Mouse (Mus musculus) testis, adult 2 months (tissue): ENCODE measurements at regions not wholly inside any gene's neighbourhood (a gene's known extent, or its start where the extent isn't known, plus 50 kb on each side); places are given as distances from the start of the nearest gene placed in this dataset.

Experiments used
- CTCF ChIP-seq: fragments of 200-500 bp; IDR thresholded peaks from 2 replicates; pipeline ENCODE4 v1.5.1; 2012; ENCODE audit warnings: low read depth, mild to moderate bottlenecking, inconsistent platforms, low read length, moderate library complexity; ENCODE audit not compliant: control insufficient read depth, insufficient read depth, insufficient replicate concordance
- POLR2A ChIP-seq: fragments of 200-500 bp; IDR thresholded peaks from 2 replicates; pipeline ENCODE4 v1.6.1; 2012; ENCODE audit warnings: low read depth, mild to moderate bottlenecking, inconsistent platforms, low read length, moderate library complexity; ENCODE audit not compliant: control insufficient read depth

DNA sequence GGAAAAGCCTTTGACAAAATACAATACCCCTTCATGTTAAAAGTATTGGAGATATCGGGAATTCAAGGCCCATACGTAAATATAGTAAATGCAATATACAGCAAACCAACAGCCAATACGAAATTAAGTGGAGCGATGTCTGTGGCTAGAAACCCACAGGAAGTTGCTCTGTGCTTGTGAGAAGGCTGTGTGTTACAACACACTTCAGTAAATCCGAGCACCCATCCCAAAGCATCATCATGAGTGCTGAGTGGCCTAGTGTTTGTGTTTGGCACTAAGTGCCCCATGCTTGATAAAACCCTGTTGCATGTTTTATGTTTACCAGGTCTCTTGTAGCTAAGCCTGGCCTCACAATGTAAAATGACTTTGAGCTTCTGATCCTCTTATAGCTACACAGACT is 194.3 kb downstream of the Ankrd16 start:
- TF ChIP-seq CTCF (no peak), POLR2A (no peak)
